Mouse (Mus musculus): ENCODE data around the gene Uprt. TPM values are rescaled to one million over a fixed set of nuclear protein-coding genes. Genes with fewer than 3 reads are reported as not detected.

Uprt gene
- polyA plus RNA-seq, 1 experiment from 2014 or later = 2.0 TPM

DNA sequence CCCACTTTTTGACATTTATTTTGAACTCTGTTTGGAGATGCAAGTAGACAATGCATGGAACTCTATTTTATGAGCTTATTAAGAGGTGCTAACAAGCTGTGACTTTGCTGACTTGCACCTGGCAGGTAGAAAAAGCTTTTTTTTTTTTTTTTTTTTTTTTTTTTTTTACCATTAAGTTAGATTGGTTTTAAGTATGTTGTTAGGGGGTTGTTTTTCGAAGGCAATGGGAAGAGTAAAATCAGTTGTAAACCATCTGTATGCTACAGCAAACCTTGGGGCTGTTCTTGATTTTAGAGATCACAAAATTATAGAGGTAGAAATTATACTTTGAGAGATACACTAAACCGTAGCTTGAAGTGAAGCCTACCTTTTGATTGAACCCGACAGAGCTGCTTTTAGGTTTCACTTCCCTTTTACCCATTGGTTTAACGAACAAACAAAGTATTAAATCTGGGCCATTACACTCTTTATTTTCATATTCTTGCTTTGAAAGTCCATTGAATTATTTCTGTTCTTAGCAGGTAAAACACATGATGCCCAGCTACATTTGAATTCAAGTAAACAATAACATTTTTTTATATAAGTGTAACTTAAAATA is 6.4 kb downstream of the Uprt start:
- H3K36me3 ChIP-seq (ENCODE audit: control insufficient read depth, insufficient read depth, low read length) = no peaks in the 10 kb centered on the region
- H3K4me2 ChIP-seq (ENCODE audit: low read depth, low read length) = no peak overlapping the region
- no peak overlapping the region for H3K4me3 ChIP-seq (ENCODE audit: low read length)
- WGBS = 84% methylated on average over 4 of the region's 4 CpGs
- H3K9me3 ChIP-seq (ENCODE audit: control insufficient read depth, low read length) = no peaks in the 10 kb centered on the region
- no peaks in the 10 kb centered on the region for H3K27me3 ChIP-seq (ENCODE audit: control insufficient read depth, insufficient read depth, low read depth, low read length)
- peaks cover 3% of the 10 kb centered on the region; the same call in 1 of the 2 replicates for H3K4me1 ChIP-seq (replicated peaks; ENCODE audit: control insufficient read depth, insufficient read depth, low read length)
- H3K27ac ChIP-seq (ENCODE audit: low read length) = no peak overlapping the region
- ATAC-seq (ENCODE audit: low read depth) = no peak
- H3K9ac ChIP-seq (ENCODE audit: low read length) = no peak overlapping the region

DNA sequence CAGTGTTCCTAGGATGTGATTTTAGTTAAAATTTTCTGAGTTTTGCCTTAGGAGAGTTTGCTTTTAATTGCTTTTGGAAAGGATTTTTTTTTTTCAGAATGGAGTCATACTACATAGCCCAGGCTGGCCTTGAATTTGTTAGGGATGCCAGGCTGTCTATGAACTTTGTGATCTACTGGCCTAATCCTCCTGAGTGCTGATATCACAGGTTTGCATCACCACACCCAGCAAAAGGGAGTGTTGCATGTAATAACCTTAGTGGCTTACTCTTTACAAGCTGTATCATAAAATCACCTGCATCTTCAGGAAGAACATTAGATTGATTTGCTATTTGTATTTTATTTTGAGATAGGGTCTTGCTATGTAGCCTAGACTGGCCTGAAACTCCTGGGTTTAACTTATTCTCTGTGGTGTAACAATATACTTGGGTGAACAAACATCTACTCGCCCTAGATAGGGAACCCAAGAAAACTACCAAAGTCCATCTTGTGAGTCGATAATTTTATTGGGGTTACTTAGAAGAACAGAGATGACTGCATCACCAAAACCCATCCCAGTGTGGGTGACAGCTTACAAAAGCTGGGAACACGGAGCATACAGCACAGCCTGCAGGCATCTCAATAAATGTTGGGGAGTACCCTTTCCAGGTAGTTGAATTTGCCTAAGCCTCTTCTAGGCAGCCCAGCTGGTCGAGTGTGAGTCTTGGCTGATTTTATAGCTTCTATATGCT is 7.2 kb downstream of the Uprt start:
- no peak overlapping the region for H3K27ac ChIP-seq (ENCODE audit: low read length)
- 52% methylated on average over 4 of the region's 4 CpGs for WGBS
- H3K9me3 ChIP-seq (ENCODE audit: control insufficient read depth, low read length) = no peaks in the 10 kb centered on the region
- H3K4me3 ChIP-seq (ENCODE audit: low read length) = no peak overlapping the region
- no peaks in the 10 kb centered on the region for H3K27me3 ChIP-seq (ENCODE audit: control insufficient read depth, insufficient read depth, low read depth, low read length)
- no peak overlapping the region for H3K9ac ChIP-seq (ENCODE audit: low read length)
- no peak overlapping the region for H3K4me2 ChIP-seq (ENCODE audit: low read depth, low read length)
- H3K4me1 ChIP-seq (replicated peaks; ENCODE audit: control insufficient read depth, insufficient read depth, low read length) = peaks cover 3% of the 10 kb centered on the region; the same call in 1 of the 2 replicates
- ATAC-seq (ENCODE audit: low read depth) = no peak
- H3K36me3 ChIP-seq (ENCODE audit: control insufficient read depth, insufficient read depth, low read length) = no peaks in the 10 kb centered on the region

DNA sequence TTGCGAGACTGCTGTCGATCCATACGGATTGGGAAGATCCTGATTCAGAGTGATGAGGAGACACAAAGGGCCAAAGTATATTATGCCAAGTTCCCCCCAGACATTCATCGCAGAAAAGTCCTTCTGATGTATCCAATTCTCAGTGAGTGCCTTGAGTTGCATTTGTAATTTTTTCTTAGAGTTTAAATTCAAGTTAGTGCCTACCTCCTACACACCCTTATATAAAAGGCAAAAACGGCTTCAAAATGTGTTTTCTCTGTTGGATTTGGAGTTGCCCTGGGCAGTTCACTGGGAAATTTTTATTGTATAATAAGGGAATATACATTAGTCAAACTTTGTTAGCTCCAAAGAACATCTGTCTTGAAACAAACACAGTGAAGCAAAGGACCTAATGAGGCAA is 19.1 kb downstream of the Uprt start:
- Histone ChIP-seq H3K4me1 (replicated peaks; ENCODE audit: control insufficient read depth, insufficient read depth, low read length) (no peaks in the 10 kb centered on the region), H3K4me3 (ENCODE audit: low read length) (no peak overlapping the region), H3K9me3 (ENCODE audit: control insufficient read depth, low read length) (no peaks in the 10 kb centered on the region), H3K4me2 (ENCODE audit: low read depth, low read length) (no peak overlapping the region), H3K27me3 (ENCODE audit: control insufficient read depth, insufficient read depth, low read depth, low read length) (no peaks in the 10 kb centered on the region), H3K9ac (ENCODE audit: low read length) (no peak overlapping the region), H3K36me3 (ENCODE audit: control insufficient read depth, insufficient read depth, low read length) (no peaks in the 10 kb centered on the region), H3K27ac (ENCODE audit: low read length) (no peak overlapping the region)
- WGBS = 92% methylated on average over 5 of the region's 5 CpGs
- no peak for ATAC-seq (ENCODE audit: low read depth)

DNA sequence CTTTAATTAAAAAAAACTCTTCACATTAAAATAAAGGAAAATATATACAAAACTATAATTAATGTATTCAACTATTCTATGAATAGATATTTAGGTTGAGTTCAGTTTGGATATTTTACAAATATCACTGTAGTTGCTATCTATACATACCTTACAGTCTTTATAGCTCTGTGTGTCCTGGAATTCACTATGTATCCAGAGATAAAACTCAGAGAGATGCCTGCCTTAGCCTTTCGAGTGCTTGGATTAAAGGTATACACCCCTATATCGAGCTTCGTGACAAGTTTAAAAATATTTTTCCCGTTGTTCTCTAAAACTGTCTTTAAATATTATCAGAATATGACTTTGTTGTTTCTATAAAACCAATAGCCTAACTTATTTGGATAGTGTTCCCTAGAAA is 60.0 kb downstream of the Uprt start:
- Histone ChIP-seq H3K4me1 (replicated peaks; ENCODE audit: control insufficient read depth, insufficient read depth, low read length) (no peaks in the 10 kb centered on the region), H3K27ac (ENCODE audit: low read length) (no peak overlapping the region), H3K4me2 (ENCODE audit: low read depth, low read length) (no peak overlapping the region), H3K4me3 (ENCODE audit: low read length) (no peak overlapping the region), H3K27me3 (ENCODE audit: control insufficient read depth, insufficient read depth, low read depth, low read length) (no peaks in the 10 kb centered on the region), H3K9ac (ENCODE audit: low read length) (no peak overlapping the region), H3K9me3 (ENCODE audit: control insufficient read depth, low read length) (no peaks in the 10 kb centered on the region), H3K36me3 (ENCODE audit: control insufficient read depth, insufficient read depth, low read length) (no peaks in the 10 kb centered on the region)
- WGBS = 86% methylated on average over 4 of the region's 4 CpGs
- ATAC-seq (ENCODE audit: low read depth) = no peak

DNA sequence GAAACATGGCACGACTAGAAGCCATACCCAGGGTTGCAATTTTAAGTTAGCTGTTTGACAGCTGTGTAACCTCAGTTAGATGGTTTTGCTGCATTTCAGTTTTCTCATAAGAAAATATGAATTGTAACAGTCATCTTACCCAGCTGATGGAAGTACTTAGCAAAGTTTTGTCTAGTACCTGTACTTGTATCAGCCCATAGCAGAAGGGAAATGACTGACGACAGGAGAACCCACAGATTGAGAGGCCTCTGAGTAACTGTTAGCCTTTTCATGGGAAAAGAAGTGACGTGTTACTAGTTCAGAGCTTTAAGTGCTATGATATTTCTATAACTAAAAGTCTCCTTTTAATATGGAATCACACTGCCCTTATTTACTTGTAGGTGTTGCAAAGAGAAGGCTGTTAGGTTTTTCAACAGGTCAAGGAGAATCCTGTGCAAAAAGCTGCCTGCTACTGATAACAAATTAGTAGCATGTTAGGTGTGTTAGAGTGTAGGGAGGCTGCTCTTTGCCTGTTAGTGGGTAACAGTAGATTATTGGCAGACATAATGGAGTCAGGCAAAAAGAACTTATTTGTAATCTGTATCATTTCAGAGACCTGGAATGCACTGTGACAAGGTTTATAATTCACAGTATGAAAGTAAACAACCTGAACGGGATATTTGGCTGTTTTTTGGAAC is 61.4 kb downstream of the Uprt start:
- H3K4me1 ChIP-seq (replicated peaks; ENCODE audit: control insufficient read depth, insufficient read depth, low read length) = no peaks in the 10 kb centered on the region
- H3K4me3 ChIP-seq (ENCODE audit: low read length) = no peak overlapping the region
- H3K27ac ChIP-seq (ENCODE audit: low read length) = no peak overlapping the region
- ATAC-seq (ENCODE audit: low read depth) = no peak
- H3K27me3 ChIP-seq (ENCODE audit: control insufficient read depth, insufficient read depth, low read depth, low read length) = no peaks in the 10 kb centered on the region
- H3K4me2 ChIP-seq (ENCODE audit: low read depth, low read length) = no peak overlapping the region
- H3K9me3 ChIP-seq (ENCODE audit: control insufficient read depth, low read length) = no peaks in the 10 kb centered on the region
- no peak overlapping the region for H3K9ac ChIP-seq (ENCODE audit: low read length)
- WGBS = 69% methylated on average over 4 of the region's 4 CpGs
- no peaks in the 10 kb centered on the region for H3K36me3 ChIP-seq (ENCODE audit: control insufficient read depth, insufficient read depth, low read length)

DNA sequence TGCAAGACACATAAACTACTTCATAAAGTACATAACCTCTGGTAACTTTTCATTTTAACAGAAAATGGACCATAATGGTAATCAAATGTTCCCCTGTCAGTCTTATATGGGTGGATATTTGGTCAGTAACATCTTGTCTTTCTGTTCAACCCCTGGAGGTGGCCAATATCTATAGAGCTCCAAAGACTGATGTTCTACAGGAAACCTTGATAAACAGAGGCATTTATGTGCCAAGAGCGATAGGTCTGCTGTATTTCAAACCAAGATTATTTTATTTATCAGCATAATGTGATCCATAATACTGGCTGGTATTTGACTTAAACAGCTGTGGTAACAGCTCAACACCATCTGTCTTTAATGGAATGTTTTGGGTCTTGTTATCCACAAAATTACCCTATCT is 62.7 kb downstream of the Uprt start:
- no peak overlapping the region for H3K4me3 ChIP-seq (ENCODE audit: low read length)
- H3K27ac ChIP-seq (ENCODE audit: low read length) = no peak overlapping the region
- H3K9ac ChIP-seq (ENCODE audit: low read length) = no peak overlapping the region
- no peaks in the 10 kb centered on the region for H3K36me3 ChIP-seq (ENCODE audit: control insufficient read depth, insufficient read depth, low read length)
- ATAC-seq (ENCODE audit: low read depth) = no peak
- H3K27me3 ChIP-seq (ENCODE audit: control insufficient read depth, insufficient read depth, low read depth, low read length) = no peaks in the 10 kb centered on the region
- no peak overlapping the region for H3K4me2 ChIP-seq (ENCODE audit: low read depth, low read length)
- 97% methylated on average over 1 of the region's 1 CpGs for WGBS
- H3K4me1 ChIP-seq (replicated peaks; ENCODE audit: control insufficient read depth, insufficient read depth, low read length) = no peaks in the 10 kb centered on the region
- H3K9me3 ChIP-seq (ENCODE audit: control insufficient read depth, low read length) = no peaks in the 10 kb centered on the region

Other genes with a start within 250 kb of the Uprt start
- 10.4 and 11.4 TPM in 2 replicates for gene Abcb7, start 69.0 kb upstream of the Uprt start, polyA plus RNA-seq (2015; fragmentation: Nextera tagmentation; extraction: Ambion mirVana)
- 8.4 and 10.1 TPM in 2 replicates for gene Zdhhc15, start 188.2 kb downstream of the Uprt start, polyA plus RNA-seq (2015; fragmentation: Nextera tagmentation; extraction: Ambion mirVana)

All from lung, embryonic 16.5 days (tissue).